Mouse (Mus musculus): ENCODE results near the gene Pde4dip. TPM values are rescaled to one million over a fixed set of nuclear protein-coding genes. Genes with fewer than 3 reads are reported as not detected.

Pde4dip gene
- polyA plus RNA-seq, 1 experiment from 2014 or later: 44.7 TPM

DNA sequence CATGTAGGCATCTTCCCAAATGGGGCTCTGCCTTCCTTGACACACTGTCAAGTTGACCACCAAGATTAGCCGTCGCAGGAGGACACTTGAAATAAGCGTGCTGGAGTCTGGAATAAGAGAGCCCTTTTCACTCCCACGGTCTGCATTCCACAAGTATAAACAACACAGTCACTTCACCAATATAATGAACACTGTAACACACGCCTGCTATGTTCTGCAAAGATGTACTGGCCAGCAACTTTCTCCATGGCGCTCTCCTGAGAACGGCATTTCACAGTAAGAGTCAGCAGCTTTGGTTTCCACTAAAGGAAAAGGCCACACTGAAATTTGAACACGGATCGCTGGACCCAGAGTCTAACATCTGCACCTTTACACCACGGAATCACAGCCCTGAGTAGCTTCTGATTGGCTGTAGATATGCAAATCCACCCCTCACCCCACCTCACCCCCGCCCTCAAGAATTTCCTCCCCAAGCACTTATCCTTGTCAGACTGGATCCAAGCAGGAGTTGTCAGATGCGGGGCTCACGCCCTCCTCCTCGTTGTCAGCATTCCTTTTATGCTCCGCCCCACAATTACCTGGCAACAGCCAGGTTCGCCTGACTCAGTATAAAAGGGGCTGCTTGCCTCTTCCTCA is 204.8 kb downstream of the Pde4dip start:
- no peak for TF ChIP-seq CTCF (IDR thresholded peaks at IDR 0.05)
- POLR2A ChIA-PET: interaction anchor here (1.1 kb wide), 1 partner anchor 14 kb away, joined by 3 read pairs; no protein-coding TSS in a partner anchor
- ATAC-seq (no peak), DNase-seq (ENCODE audit: low read depth, low spot score) (no peak)
- CTCF ChIA-PET: interaction anchor here (1.2 kb wide), 1 partner anchor 22 kb away, joined by 3 read pairs; no protein-coding TSS in a partner anchor
- H3K27me3 ChIP-seq: no peaks in the 10 kb centered on the region
- in situ Hi-C loops (cut with MboI; ENCODE audit: low pct_unique_long_range_greater_than_20kb): no loop called here

DNA sequence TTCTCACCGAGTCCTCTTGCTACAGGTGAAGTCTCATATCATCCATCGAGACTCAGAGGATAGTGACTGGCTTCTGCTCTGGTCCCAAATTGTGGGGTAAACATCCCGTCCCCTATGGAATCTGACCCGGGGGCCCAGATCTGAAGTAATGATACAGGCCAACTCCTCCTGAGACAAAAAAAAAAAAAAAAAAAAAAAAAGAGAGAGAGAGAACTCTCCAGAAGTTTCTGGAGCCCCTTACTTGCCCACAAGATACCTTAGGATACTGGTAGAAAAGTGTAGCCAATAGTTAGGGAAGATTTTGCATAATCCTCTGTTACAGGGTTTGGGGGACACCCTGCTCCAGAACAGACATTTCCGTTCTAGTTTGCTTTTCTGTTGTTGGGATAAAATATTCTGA is 205.9 kb downstream of the Pde4dip start:
- in situ Hi-C loops (cut with MboI; ENCODE audit: low pct_unique_long_range_greater_than_20kb): no loop called here
- POLR2A ChIA-PET: interaction anchor here (1.1 kb wide), 1 partner anchor 13 kb away, joined by 3 read pairs; no protein-coding TSS in a partner anchor
- CTCF ChIA-PET: interaction anchor here (1.7 kb wide), 1 partner anchor 17 kb away, joined by 4 read pairs; no protein-coding TSS in a partner anchor
- DNase-seq (ENCODE audit: low read depth, low spot score) (no peak), ATAC-seq (no peak)
- TF ChIP-seq CTCF (IDR thresholded peaks at IDR 0.05): no peak
- no peaks in the 10 kb centered on the region for H3K27me3 ChIP-seq

DNA sequence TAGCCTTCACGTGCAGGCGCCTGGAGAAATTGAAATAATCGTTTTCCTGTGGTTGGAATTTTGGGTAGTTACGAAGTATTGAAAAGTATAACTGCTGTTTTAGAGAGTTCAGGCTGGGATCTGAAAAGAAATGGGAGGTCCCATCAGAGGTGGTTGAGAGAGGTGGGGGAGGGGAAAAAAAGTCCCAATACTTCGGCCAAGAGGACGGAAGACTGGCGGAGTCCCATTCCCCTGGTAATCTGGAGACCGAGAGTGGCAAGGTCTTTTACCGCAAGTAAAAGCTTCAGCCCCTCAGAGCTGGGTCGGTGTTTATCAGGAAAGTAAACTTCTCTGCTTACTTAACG is 206.4 kb downstream of the Pde4dip start:
- POLR2A ChIA-PET: no interaction called here
- CTCF ChIA-PET: interaction anchor here (1.1 to 2.4 kb wide), 4 partner anchors 12 to 220 kb away, joined by 3 to 24 read pairs (median 4); no protein-coding TSS in a partner anchor
- in situ Hi-C loops (cut with MboI; ENCODE audit: low pct_unique_long_range_greater_than_20kb): no loop called here
- ATAC-seq (no peak), DNase-seq (ENCODE audit: low read depth, low spot score) (no peak)
- no peaks in the 10 kb centered on the region for H3K27me3 ChIP-seq
- TF ChIP-seq CTCF (IDR thresholded peaks at IDR 0.05): no peak

DNA sequence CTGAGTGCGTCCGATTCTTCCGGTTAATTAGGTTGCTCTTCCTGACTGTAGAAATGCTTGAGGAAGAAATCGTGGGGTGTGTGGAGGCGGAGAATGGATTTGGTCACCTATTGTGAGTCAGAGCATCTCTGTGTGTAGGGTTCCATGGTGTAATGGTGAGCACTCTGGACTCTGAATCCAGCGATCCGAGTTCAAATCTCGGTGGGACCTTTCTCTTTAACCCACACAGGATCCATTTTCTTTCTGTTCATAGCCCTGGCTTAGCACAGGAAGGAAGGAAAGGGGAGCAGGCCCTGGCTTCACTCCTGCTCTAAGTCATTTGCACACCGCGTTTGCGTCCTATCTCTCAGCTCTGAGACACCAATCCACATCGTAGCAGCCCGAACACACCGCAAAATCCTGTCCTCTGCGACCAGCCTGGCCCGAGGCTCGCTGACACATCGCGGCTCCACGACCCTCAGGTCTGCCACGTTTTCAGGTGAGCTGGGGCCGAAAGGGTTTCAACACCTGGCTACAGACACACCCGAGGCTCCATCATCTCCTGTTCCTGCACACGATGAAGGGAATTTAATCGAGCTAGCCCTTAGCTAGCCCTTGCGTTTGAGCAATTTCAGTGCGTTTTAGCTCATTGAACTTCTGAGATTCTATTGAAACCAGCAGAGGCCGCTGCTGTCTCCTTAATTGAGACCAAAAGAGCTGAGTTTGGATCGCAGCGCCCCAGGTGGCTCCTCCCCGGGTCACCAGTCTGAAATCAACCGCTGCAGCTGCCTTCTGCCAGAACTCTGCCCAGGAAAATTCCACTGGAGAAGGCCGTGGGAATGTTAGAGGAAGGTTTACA is 207.0 kb downstream of the Pde4dip start:
- no peak for ATAC-seq
- CTCF ChIA-PET: interaction anchor here (1.1 to 2.4 kb wide), 5 partner anchors 12 to 221 kb away, joined by 3 to 24 read pairs (median 3); no protein-coding TSS in a partner anchor
- TF ChIP-seq CTCF (IDR thresholded peaks at IDR 0.05): peak; percentile 75
- H3K27me3 ChIP-seq: no peaks in the 10 kb centered on the region
- in situ Hi-C loops (cut with MboI; ENCODE audit: low pct_unique_long_range_greater_than_20kb): no loop called here
- no peak for DNase-seq (ENCODE audit: low read depth, low spot score)
- POLR2A ChIA-PET: no interaction called here

DNA sequence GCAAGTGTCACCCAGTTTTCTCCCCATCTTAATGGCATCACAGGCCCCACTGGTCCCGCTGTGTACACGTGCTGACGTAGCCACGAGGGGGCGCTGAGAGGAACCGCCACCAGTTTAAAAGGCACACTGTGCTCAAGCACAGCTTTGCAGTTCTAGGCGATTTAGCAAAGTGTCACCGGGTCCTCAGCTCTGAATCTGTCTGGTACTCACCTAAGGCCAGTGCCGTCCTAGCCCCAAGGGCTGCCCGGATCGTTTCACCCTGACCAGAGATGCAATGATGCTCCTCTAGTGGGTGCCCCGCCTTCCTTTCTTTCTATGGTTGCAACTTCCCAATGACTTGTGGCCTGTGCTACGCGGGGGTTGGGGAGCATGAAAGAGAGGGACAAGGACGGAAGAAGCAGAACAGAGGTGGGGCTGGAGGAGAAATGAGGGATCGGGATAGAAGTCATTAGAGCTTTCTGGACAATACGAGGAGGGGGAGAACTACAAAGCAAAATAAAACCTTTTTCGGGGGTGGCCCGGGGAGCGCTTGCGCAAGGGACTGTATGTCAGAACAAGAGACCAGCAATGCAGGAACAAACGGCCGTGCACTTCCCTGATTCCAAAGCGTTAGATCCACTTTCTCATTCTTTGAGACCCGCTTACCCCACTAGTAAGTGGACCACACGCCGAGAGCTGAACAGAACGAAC is 207.7 kb downstream of the Pde4dip start:
- ChIA-PET POLR2A (no interaction called here), CTCF (interaction anchor here (1.0 to 2.4 kb wide), 5 partner anchors 11 to 222 kb away, joined by 3 to 24 read pairs (median 3); no protein-coding TSS in a partner anchor)
- TF ChIP-seq CTCF (IDR thresholded peaks at IDR 0.05): peak; percentile 61
- ATAC-seq (no peak), DNase-seq (ENCODE audit: low read depth, low spot score) (no peak)
- in situ Hi-C loops (cut with MboI; ENCODE audit: low pct_unique_long_range_greater_than_20kb): no loop called here
- no peaks in the 10 kb centered on the region for H3K27me3 ChIP-seq

DNA sequence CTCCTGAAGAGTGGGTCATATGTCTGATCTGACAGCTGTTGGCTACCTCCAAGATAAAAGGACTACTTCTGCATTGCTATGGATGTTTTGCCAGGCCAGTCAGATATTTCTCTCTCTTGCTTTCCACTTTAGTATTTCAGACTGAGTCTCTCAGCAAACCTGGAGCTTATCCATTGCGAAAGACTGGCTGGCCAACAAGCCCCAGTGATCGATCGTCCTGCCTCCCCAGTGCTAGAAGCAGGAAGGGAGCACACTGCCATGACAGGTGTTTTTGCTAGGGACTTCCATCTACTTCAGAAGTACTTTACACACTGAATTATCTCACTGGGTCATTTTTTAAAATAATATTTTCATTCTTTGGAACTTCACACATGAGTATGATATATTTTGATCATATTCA is 210.1 kb downstream of the Pde4dip start:
- POLR2A ChIA-PET: no interaction called here
- in situ Hi-C loops (cut with MboI; ENCODE audit: low pct_unique_long_range_greater_than_20kb): no loop called here
- no peak for ATAC-seq
- no peak for DNase-seq (ENCODE audit: low read depth, low spot score)
- H3K27me3 ChIP-seq: no peaks in the 10 kb centered on the region
- TF ChIP-seq CTCF (IDR thresholded peaks at IDR 0.05): no peak
- CTCF ChIA-PET: interaction anchor here (1.8 kb wide), 1 partner anchor 14 kb away, joined by 4 read pairs; no protein-coding TSS in a partner anchor

DNA sequence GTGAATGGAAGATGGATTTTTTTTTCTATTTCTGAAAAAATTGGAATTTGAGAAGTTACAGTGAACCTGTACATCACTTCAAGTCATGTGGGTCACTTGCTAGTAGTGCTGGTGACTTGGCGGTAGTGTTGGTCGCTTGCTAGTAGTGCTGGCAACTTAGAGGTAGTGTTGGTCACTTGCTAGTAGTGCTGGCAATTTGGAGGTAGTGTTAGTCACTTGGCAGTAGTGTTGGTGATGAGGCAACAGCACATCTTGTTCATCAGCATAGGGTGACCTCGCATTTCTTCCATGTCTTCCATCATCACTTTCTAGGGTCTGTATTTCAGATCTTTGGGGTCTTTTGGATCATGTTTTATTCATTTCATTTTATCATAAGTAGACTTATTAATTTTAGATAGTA is 212.4 kb downstream of the Pde4dip start:
- no peak for TF ChIP-seq CTCF (IDR thresholded peaks at IDR 0.05)
- CTCF ChIA-PET: interaction anchor here (1.3 kb wide), 1 partner anchor 20 kb away, joined by 3 read pairs; no protein-coding TSS in a partner anchor
- POLR2A ChIA-PET: no interaction called here
- DNase-seq (ENCODE audit: low read depth, low spot score) (no peak), ATAC-seq (no peak)
- in situ Hi-C loops (cut with MboI; ENCODE audit: low pct_unique_long_range_greater_than_20kb): no loop called here
- no peaks in the 10 kb centered on the region for H3K27me3 ChIP-seq

DNA sequence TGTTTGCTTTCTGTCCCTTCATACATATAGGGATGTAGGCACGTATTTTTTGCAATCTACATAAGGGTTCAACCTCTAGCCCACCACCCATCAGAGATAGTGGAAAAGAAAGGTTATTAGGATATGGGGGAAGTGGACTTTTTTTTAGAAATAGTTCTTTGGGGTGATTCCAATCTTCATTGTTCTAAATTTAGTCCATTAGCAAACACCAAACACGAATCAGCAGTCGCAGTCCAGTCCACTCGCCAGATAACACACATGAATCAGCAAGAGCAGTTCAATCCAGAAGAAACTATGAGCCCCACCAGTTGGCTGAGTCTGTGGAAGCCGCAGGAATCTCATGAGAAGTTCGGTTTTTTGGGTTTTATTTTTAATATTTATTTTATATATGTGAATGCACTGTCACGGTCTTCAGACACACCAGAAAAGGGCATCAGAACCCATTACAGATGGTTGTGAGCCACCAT is 213.8 kb downstream of the Pde4dip start, which contains the start of gene Gm17651:
Gene Gm17651, minus strand, starts transcription at position 51 of the 467 bp plus-strand sequence.
- no peaks in the 10 kb centered on the region for H3K27me3 ChIP-seq
- in situ Hi-C loops (cut with MboI; ENCODE audit: low pct_unique_long_range_greater_than_20kb): no loop called here
- CTCF ChIA-PET: no interaction called here
- ATAC-seq (no peak), DNase-seq (ENCODE audit: low read depth, low spot score) (no peak)
- POLR2A ChIA-PET: no interaction called here
- TF ChIP-seq CTCF (IDR thresholded peaks at IDR 0.05): no peak

DNA sequence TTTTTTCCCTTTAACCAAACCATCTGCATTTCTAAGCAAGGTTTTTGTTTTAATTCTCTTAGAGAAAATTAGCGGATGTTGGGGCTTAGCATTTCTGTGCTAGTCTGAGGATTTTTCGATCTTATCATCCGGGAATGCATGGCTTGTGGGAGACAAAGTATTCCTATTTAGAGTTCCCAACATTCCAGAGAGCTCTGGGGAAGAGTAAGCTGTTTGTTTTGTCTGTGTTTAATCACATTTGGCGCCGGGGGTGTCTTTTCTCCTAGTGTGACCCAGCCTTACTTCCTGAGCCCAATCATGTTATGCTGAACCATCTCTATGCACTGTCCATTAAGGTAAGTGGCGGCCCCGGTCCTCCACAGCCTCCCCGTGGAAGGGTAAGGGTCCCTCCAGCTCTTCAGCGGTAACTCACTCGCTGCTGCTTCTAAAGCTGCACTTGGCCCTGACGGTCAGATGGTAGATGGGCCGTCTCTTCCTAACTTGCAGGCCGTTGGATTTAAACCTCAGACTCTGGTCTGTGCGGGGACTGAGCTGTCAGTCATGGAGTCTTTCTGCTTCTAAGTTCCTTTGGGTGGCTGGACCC is 221.3 kb downstream of the Pde4dip start:
- CTCF ChIA-PET: interaction anchor here (1.6 to 5.5 kb wide), 3 partner anchors 8 to 219 kb away, joined by 4 to 24 read pairs (median 8); no protein-coding TSS in a partner anchor
- ATAC-seq: no peak
- POLR2A ChIA-PET: no interaction called here
- no peak for TF ChIP-seq CTCF (IDR thresholded peaks at IDR 0.05)
- in situ Hi-C loops (cut with MboI; ENCODE audit: low pct_unique_long_range_greater_than_20kb): no loop called here
- no peak for DNase-seq (ENCODE audit: low read depth, low spot score)
- H3K27me3 ChIP-seq: no peaks in the 10 kb centered on the region

DNA sequence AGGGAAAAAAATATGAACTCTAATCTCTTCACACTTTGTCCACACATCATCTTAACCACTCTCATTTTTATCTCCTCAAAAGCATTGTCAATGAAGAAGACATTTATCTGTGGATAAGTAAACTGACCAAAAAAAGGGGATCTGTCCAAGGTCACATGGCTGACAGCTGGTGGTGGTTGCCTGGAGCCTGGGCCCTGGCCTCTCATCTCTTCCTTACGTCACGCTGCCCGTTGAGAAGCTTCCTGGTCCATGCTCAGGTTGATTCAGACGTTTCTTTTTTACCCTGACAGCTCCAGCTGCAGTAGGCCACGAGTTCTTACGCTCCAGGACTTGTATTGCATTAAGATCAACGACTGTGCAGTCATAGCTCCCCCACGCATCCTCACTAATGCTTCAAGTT is 222.4 kb downstream of the Pde4dip start:
- no peak for TF ChIP-seq CTCF (IDR thresholded peaks at IDR 0.05)
- POLR2A ChIA-PET: no interaction called here

More for the DNA sequence above, 222.4 kb downstream of the Pde4dip start:
- no peaks in the 10 kb centered on the region for H3K27me3 ChIP-seq
- in situ Hi-C loops (cut with MboI; ENCODE audit: low pct_unique_long_range_greater_than_20kb): no loop called here
- CTCF ChIA-PET: interaction anchor here (1.5 kb wide), 1 partner anchor 15 kb away, joined by 4 read pairs; no protein-coding TSS in a partner anchor
- no peak for DNase-seq (ENCODE audit: low read depth, low spot score)
- ATAC-seq: no peak

All from Patski (cell line).